Mouse (Mus musculus) ES-E14 (cell line): ENCODE data around the gene Tnfaip3. TPM values are rescaled to one million over a fixed set of nuclear protein-coding genes. Genes with fewer than 3 reads are reported as not detected.

ENCODE experiments used
- DNase-seq: peaks from one replicate; pipeline ENCODE4 v3.0.0-alpha.2; 2013; ENCODE audit warnings: low read depth, low spot score
- H3K27ac ChIP-seq: 2 replicates; pipeline ENCODE4 v1.5.1; 2012; ENCODE audit warnings: low read depth, mild to moderate bottlenecking, low read length, moderate library complexity, mixed read lengths; ENCODE audit not compliant: poor library complexity, insufficient read depth, severe bottlenecking
- H3K36me3 ChIP-seq: 2 replicates; pipeline ENCODE4 v1.6.1; 2012; ENCODE audit warnings: mild to moderate bottlenecking, low read length, moderate library complexity, mixed read lengths; ENCODE audit not compliant: control insufficient read depth, poor library complexity, insufficient read depth, severe bottlenecking
- H3K4me1 ChIP-seq, 2 experiments: fragments of 150-350 bp in 1 of 2; sonication (generic) in 1 of 2; 2 replicates each; pipeline ENCODE4 v1.6.1; 2012; ENCODE audit warnings: low read length in 2 of 2, mild to moderate bottlenecking in 1 of 2, mixed read lengths in 1 of 2; ENCODE audit not compliant: control insufficient read depth in 2 of 2, insufficient read depth in 2 of 2, poor library complexity in 1 of 2
- H3K4me3 ChIP-seq, 2 experiments: fragments of 150-350 bp in 1 of 2; sonication (generic) in 1 of 2; 2 replicates each; pipeline ENCODE4 v1.5.1; 2012; ENCODE audit warnings: low read length in 2 of 2, low read depth in 1 of 2, mild to moderate bottlenecking in 1 of 2, mixed read lengths in 1 of 2; ENCODE audit not compliant: insufficient read depth in 1 of 2, poor library complexity in 1 of 2, severe bottlenecking in 1 of 2
- H3K9ac ChIP-seq: 2 replicates; pipeline ENCODE4 v1.6.1; 2012; ENCODE audit warnings: low read depth, mild to moderate bottlenecking, low read length, mixed read lengths; ENCODE audit not compliant: poor library complexity, insufficient read depth, severe bottlenecking
- H3K9me3 ChIP-seq: fragments of 150-350 bp; sonication (generic); 2 replicates; pipeline ENCODE4 v1.6.1; 2012; ENCODE audit warnings: low read depth, mild to moderate bottlenecking, low read length; ENCODE audit not compliant: control insufficient read depth, insufficient read depth
- CHD2 ChIP-seq: IDR thresholded peaks from 2 replicates; pipeline ENCODE4 v1.6.1; 2014; ENCODE audit warnings: mild to moderate bottlenecking, low read depth, low read length, inconsistent platforms
- HCFC1 ChIP-seq: IDR thresholded peaks from 2 replicates; pipeline ENCODE4 v1.6.1; 2012; ENCODE audit warnings: low read length, inconsistent platforms, borderline replicate concordance; ENCODE audit not compliant: insufficient read depth
- MAFK ChIP-seq: IDR thresholded peaks from 2 replicates; pipeline ENCODE4 v1.6.1; 2014; ENCODE audit warnings: mild to moderate bottlenecking, low read depth, low read length, inconsistent platforms; ENCODE audit not compliant: insufficient read depth
- ZC3H11A ChIP-seq: IDR thresholded peaks from 2 replicates; pipeline ENCODE4 v1.6.1; 2012; ENCODE audit warnings: low read depth, mild to moderate bottlenecking, inconsistent platforms, low read length, borderline replicate concordance
- ZNF384 ChIP-seq: IDR thresholded peaks from 2 replicates; pipeline ENCODE4 v1.6.1; 2012; ENCODE audit warnings: low read depth, low read length, inconsistent platforms
- in situ Hi-C, 2 experiments: fragments of 600-800 bp; cut with MboI; formaldehyde crosslinking; loops; one replicate each; pipeline ENCODE4 v1.15.1; 2025; ENCODE audit warnings: low sequenced_read_pairs in 2 of 2, inconsistent platforms in 1 of 2; ENCODE audit not compliant: unreplicated experiment in 2 of 2
- total RNA-seq: library from RNA; depleted of rRNA; stranded (reverse); fragments of 300-350 nt; gene quantifications from 2 replicates; pipeline ENCODE4 v1.2.3, GENCODE M21; 2012; rRNA removed

The Tnfaip3 gene
- total RNA-seq, result 3.0 and 3.9 TPM in 2 replicates

DNA sequence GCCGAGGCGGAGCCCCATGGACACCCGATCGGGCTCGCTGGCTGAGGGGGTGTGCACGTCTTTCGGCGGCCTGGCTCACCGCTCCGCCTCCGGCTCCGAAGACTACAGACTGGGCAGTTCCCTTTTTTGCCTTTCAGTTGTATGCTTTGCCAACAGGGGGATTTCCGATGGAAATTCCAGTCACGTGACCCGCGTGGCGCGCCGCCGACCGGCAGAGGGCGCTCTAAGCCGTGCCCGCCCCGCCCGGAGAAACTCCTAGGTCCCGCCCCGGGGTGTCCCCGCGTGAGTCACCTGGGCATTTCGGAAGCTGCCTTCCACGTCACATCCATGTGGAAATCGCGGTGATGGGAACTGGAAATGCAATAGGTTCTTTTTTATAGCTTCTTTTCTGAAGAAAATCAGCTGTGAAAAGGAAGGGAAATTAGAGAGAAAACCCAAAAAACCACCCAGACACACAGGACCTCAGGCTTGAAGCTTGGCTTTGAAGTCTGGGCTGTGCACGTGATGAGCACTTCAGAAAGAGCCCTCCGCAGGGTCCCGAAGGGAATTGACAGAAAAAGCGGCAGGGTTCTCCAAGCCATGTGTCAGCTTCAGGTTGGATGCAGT, at the start of gene Tnfaip3:
Gene Tnfaip3, minus strand, starts transcription at position 401 of the 606 bp plus-strand sequence.
- Histone ChIP-seq H3K27ac (no peak within 1 kb of the TSS), H3K4me1 (peaks cover 0 to 6% of the 10 kb centered on the region in 2 experiments; a peak in 1 of 4 replicates), H3K4me3 (peak within 1 kb of the TSS; percentile 71 to 75), H3K9me3 (no peaks in the 10 kb centered on the region), H3K9ac (peak within 1 kb of the TSS; percentile 68), H3K36me3 (no peaks in the 10 kb centered on the region)
- DNase-seq, result peak; percentile 84
- TF ChIP-seq ZNF384 (no peak), CHD2 (no peak), HCFC1 (0 out of 2 replicates have a peak, but pooled peaks have one; percentile 40), MAFK (no peak)
- in situ Hi-C loops, result no loop called here

DNA sequence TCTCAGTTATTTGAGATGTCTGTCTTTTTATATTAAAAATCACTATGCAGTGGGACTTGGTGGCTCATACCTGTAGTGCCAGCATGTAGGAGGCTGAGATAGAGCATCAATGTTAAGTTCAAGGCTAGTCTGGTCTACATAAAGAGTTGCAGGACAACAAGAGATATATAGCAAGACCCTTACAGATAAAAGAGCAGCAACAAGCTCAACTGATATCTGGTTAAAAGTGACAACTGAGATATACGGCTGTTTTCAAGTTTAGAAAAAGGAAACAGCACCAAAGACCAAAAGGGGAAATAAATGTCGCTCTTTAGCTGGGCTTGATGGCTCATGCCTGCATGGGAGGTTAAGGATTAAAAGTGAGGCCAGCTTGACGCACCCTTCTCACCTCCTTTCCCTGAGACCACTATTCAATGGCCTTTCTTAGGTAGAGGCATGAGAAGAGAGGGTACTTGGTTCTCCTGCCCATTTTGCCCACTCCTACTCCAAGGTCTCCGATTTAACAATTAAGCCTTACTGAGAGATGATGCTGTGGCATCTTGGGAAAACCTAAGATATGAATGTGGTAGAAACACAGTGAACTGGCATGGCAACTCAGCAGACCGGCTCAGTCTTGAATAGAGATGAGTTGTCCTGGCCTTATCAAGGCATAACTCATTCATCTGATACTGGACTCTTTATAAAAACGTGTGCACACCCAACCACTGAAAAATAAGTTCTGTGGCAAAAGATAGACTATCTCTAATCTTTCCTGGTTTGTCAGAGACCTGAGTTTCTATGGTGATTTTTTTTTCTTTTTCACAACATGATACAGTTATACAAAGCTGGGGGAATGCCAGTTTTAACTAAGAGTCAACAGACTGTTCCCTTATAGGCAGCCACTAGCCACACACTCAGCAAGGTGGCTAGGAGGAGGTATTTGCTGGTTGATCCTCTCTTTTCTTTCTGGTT, 49.5 kb upstream of the Tnfaip3 start:
- Histone ChIP-seq H3K4me1 (no peaks in the 10 kb centered on the region), H3K9me3 (no peaks in the 10 kb centered on the region), H3K27ac (no peak overlapping the region), H3K4me3 (no peak overlapping the region), H3K36me3 (no peaks in the 10 kb centered on the region), H3K9ac (no peak overlapping the region)
- TF ChIP-seq CHD2, result no peak
- no peak for TF ChIP-seq MAFK
- TF ChIP-seq ZC3H11A, result no peak
- no peak for TF ChIP-seq ZNF384
- TF ChIP-seq HCFC1, result no peak
- DNase-seq, result no peak
- in situ Hi-C loops, result no loop called here

DNA sequence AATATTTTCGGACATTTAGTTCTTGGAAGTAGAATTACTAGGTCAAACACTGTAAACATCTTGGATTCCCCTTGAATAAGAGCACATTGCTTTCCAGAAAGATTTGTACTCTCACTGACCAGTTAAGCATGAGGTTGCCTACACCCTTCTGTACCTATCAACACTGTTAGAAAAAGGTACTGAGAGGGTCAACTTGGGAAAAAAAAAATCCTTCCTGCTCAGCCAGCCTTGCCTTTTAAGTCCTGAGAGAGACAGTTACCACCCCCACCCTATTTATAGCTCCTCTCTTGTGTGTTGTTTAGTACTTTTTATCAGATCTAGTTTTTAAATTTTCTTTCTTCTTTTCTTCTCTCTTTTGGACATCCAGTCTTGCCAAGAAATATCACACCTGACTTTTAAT, 48.2 kb upstream of the Tnfaip3 start:
- no peak for DNase-seq
- Histone ChIP-seq H3K27ac (no peak overlapping the region), H3K4me1 (no peaks in the 10 kb centered on the region), H3K9me3 (no peaks in the 10 kb centered on the region), H3K9ac (no peak overlapping the region), H3K36me3 (no peaks in the 10 kb centered on the region), H3K4me3 (no peak overlapping the region)
- TF ChIP-seq HCFC1 (no peak), CHD2 (no peak), ZNF384 (no peak), ZC3H11A (no peak), MAFK (no peak)
- in situ Hi-C loops, result no loop called here

DNA sequence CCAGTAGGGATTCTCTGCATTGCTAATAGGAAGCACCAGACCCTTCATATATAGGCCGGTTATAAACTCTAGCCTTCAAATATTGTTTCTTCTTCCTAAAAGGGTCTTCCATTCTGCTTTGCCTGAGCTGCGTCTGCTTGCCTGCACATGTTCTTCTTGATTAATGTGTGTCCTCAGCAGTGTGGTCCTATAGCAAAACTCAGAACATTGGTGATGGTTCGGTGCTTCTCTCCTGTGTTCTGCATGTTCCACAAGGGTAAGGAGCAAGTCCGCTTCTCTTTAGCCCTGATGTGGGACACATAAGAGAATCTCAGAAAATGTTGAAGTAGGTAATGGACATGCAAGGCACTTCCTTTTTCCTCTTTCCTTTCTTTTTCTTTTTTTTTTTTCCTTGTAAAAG, 47.8 kb upstream of the Tnfaip3 start:
- no peak for DNase-seq
- TF ChIP-seq ZNF384, result no peak
- no peak for TF ChIP-seq CHD2
- no peak for TF ChIP-seq ZC3H11A
- no peak for TF ChIP-seq HCFC1
- no peak for TF ChIP-seq MAFK
- in situ Hi-C loops, result no loop called here
- no peaks in the 10 kb centered on the region for H3K4me1 ChIP-seq
- no peak overlapping the region for H3K4me3 ChIP-seq
- H3K9me3 ChIP-seq, result no peaks in the 10 kb centered on the region
- H3K27ac ChIP-seq, result no peak overlapping the region
- no peaks in the 10 kb centered on the region for H3K36me3 ChIP-seq
- no peak overlapping the region for H3K9ac ChIP-seq
